In genomic region chr10:82762756-82763681, GRCm38 (mm10) we compare ENCODE assay signal across 8 mouse cellular contexts. TPM values are rescaled to one million over a fixed set of nuclear protein-coding genes. Genes with fewer than 3 reads are reported as not detected.
DNase-seq lines count a peak whose midpoint lies in the region; ATAC-seq lines count a peak whose summit lies in the region.

No protein-coding gene starts in this region.

- peak overlapping the region; percentile 86 for H3K4me3 ChIP-seq in kidney, embryonic 15.5 days (replicated peaks)

- H3K27ac ChIP-seq in kidney, embryonic 15.5 days, result peak overlapping the region; percentile 99

- 1% methylated on average over 46 of the region's 48 CpGs for WGBS in kidney, embryonic 15.5 days

- peak overlapping the region; percentile 100 for H3K9ac ChIP-seq in kidney, embryonic 15.5 days

- H3K9me3 ChIP-seq in kidney, embryonic 15.5 days (replicated peaks), result no peaks in the 10 kb centered on the region

- peak; percentile 49 for DNase-seq in right cerebral cortex, postnatal 4 days
- DNase-seq in right cerebral cortex, adult 18-20 months, result no peak
- DNase-seq in cerebellum, adult 18-20 months, result peak; percentile 48 to 69
- DNase-seq in gastrocnemius, postnatal 14 days, result peak; percentile 36
- DNase-seq in lung, postnatal 4 days, result peak; percentile 46 to 53
- peak; percentile 19 to 36 for DNase-seq in spleen, postnatal 36 days (ENCODE audit: low spot score in 2 of 2)
- DNase-seq in layer of hippocampus, adult 8-10 months (ENCODE audit: low spot score in 2 of 2), result no peak

- H3K4me1 ChIP-seq in kidney, embryonic 15.5 days, result peaks cover 30% of the 10 kb centered on the region

- peak; percentile 29 for ATAC-seq in kidney, embryonic 15.5 days (replicated peaks; ENCODE audit: low FRiP score)

- no peaks in the 10 kb centered on the region for H3K27me3 ChIP-seq in kidney, embryonic 15.5 days

- peak overlapping the region; percentile 61 for H3K4me2 ChIP-seq in kidney, embryonic 15.5 days

- intact Hi-C loops in gastrocnemius, postnatal 14 days (cut with DNase I; ENCODE audit: low total_unique reads), result no loop called here

- peaks cover 33% of the 10 kb centered on the region for H3K36me3 ChIP-seq in kidney, embryonic 15.5 days

RNA-seq across cellular contexts. Expression of gene Nfyb, which starts 0.9 kb away (rescaled TPM):
- 10 to 100 TPM; 24.0 to 30.3 TPM for total RNA-seq in gastrocnemius, postnatal 14 days (2021)
- polyA plus RNA-seq in kidney, embryonic 15.5 days (2015; fragmentation: Nextera tagmentation; extraction: Ambion mirVana), result 47.7 and 48.9 TPM in 2 replicates
- total RNA-seq in layer of hippocampus, adult 8-10 months (2022), result 10 to 100 TPM; 58.1 to 69.3 (median 62.9) TPM

Comparison
In these comparisons a context has a peak if more than half of its experiments do, and no peak if none do; other contexts are left out.
1. DNase-seq: peak in right cerebral cortex, postnatal 4 days (single experiment), cerebellum, adult 18-20 months (2 of 2), gastrocnemius, postnatal 14 days (single experiment), lung, postnatal 4 days (2 of 2) and spleen, postnatal 36 days (2 of 2); none in right cerebral cortex, adult 18-20 months (single experiment) and layer of hippocampus, adult 8-10 months (0 of 2).